Mouse (Mus musculus): ENCODE measurements around the gene Parp1. TPM values are rescaled to one million over a fixed set of nuclear protein-coding genes. Genes with fewer than 3 reads are reported as not detected.

Parp1 gene
- 152 and 186 TPM in 2 replicates for polyA plus RNA-seq (2016; fragmentation: Nextera tagmentation; extraction: Ambion mirVana)

DNA sequence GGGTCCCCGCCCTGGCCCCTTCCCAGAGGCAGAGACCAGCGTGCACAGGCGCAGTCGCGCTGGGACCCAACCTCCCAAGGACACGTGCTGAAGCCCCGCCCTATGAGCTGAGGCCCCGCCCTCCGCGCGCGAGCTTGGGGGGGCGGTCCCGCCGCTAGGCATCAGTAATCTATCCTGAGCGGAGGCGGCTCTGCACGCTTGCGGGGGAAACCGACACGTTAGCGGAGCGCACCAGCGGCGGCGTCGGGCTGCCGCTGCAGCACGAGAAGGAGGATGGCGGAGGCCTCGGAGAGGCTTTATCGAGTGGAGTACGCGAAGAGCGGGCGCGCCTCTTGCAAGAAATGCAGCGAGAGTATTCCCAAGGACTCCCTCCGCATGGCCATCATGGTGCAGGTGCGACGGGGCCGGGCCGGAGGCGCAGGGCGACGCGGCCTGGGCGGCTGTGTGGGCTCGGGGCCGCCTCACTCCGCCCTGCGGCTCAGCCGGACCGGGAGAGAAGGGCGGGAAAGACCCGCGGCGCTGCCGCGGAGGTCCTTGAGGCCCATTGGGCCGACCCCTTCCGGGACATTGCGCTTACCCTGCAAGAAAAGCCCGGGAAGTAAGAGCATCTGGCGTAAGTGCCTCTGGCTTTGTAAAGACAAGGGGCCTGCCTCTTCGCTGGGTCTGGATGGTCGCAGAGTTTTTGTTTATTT, at the start of gene Parp1:
Gene Parp1, plus strand, starts transcription at position 164 of the 692 bp plus-strand sequence.
- under 1% methylated on average over 67 of the region's 67 CpGs for WGBS
- Histone ChIP-seq H3K4me3 (peak within 1 kb of the TSS; percentile 88), H3K27me3 (ENCODE audit: insufficient read depth, poor library complexity, severe bottlenecking) (0 out of 2 replicates have a peak, but pooled peaks cover 6% of the 10 kb centered on the region), H3K36me3 (peaks cover 12% of the 10 kb centered on the region), H3K4me1 (peaks cover 40% of the 10 kb centered on the region), H3K9me3 (no peaks in the 10 kb centered on the region), H3K27ac (peak within 1 kb of the TSS; percentile 94)
- peak; percentile 99 for DNase-seq (ENCODE audit: low spot score)

GRCm38 (mm10) chr1:180519520-180519919, 49.2 kb upstream of the Parp1 start:
- H3K27me3 ChIP-seq (ENCODE audit: insufficient read depth, poor library complexity, severe bottlenecking): peaks cover 66% of the 10 kb centered on the region
- H3K9me3 ChIP-seq: no peaks in the 10 kb centered on the region
- no peak for DNase-seq (ENCODE audit: low spot score)
- H3K27ac ChIP-seq: no peak overlapping the region
- no peak overlapping the region for H3K4me3 ChIP-seq
- no peaks in the 10 kb centered on the region for H3K36me3 ChIP-seq
- H3K4me1 ChIP-seq: peaks cover 20% of the 10 kb centered on the region
- WGBS: 82% methylated on average over 8 of the region's 8 CpGs

DNA sequence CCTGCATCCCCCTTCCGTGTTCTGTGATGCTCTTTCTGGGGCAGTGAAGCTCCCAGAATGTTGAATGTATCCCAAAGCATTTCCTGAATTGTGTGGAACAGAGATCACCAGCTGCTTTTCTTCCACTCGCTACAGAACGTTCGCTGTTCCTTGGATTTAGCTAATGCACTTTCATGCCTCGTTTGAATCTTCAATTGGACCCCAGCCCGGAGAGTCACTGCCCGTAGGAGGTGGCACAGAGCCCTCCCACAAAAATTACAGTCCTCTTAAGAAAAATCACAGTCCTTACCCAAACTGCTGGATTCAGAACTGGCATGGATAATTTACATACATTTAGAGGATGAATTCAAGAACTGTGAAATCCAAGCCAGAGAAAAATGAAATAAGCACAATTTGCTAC, 48.5 kb upstream of the Parp1 start:
- H3K4me3 ChIP-seq: no peak overlapping the region
- no peak for DNase-seq (ENCODE audit: low spot score)
- H3K27me3 ChIP-seq (ENCODE audit: insufficient read depth, poor library complexity, severe bottlenecking): peaks cover 70% of the 10 kb centered on the region
- peaks cover 20% of the 10 kb centered on the region for H3K4me1 ChIP-seq
- WGBS: 74% methylated on average over 7 of the region's 7 CpGs
- H3K36me3 ChIP-seq: no peaks in the 10 kb centered on the region
- no peak overlapping the region for H3K27ac ChIP-seq
- no peaks in the 10 kb centered on the region for H3K9me3 ChIP-seq

DNA sequence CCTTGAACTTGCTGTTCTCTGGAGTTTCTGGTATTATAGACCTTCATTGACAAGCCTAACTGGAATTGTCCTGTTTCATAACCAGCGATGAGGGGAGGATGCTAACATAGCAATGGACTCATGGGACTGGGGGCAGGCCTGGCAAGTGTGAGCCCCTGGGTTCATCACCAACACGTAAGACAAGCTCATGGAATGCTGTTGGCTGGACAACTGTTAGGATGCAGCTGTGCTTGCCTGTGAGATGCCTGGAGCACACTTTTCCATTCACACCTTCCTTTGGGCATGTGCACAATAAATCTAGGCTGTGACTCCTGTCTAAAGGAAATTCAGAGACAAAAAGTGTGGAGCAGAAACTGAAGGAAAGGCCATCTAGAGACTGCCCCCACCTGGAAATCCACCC, 45.4 kb upstream of the Parp1 start:
- peaks cover 77% of the 10 kb centered on the region for H3K27me3 ChIP-seq (ENCODE audit: insufficient read depth, poor library complexity, severe bottlenecking)
- no peaks in the 10 kb centered on the region for H3K9me3 ChIP-seq
- no peaks in the 10 kb centered on the region for H3K36me3 ChIP-seq
- H3K4me1 ChIP-seq: peaks cover 3% of the 10 kb centered on the region; the same call in 1 of the 2 replicates
- H3K27ac ChIP-seq: no peak overlapping the region
- WGBS: 65% methylated on average over 2 of the region's 2 CpGs
- no peak overlapping the region for H3K4me3 ChIP-seq
- DNase-seq (ENCODE audit: low spot score): no peak

GRCm38 (mm10) chr1:180525301-180525700, 43.4 kb upstream of the Parp1 start:
- 59% methylated on average over 1 of the region's 1 CpGs for WGBS
- Histone ChIP-seq H3K27me3 (ENCODE audit: insufficient read depth, poor library complexity, severe bottlenecking) (peaks cover 68% of the 10 kb centered on the region), H3K4me3 (no peak overlapping the region), H3K36me3 (no peaks in the 10 kb centered on the region), H3K9me3 (no peaks in the 10 kb centered on the region), H3K27ac (no peak overlapping the region), H3K4me1 (peaks cover 3% of the 10 kb centered on the region; the same call in 1 of the 2 replicates)
- DNase-seq (ENCODE audit: low spot score): no peak

DNA sequence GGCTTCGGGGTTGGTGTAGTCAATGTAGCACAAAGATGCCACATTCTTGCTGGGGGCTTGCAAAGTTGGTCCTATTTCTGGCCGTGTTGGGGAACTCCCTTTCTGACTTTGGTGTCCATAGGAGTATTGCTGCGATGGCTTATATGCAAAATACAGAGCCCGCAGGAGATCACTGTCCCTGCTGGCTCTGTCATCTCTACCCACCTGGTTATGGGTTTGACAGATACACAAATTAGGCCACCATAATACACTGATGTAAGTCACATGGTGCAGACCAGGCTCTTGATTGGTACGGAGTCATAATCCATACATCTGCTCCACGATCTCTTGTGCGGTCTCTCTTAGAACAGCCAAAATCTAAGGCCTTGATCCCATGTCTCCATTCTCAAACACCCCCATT, 38.9 kb upstream of the Parp1 start:
- peaks cover 12% of the 10 kb centered on the region for H3K9me3 ChIP-seq
- WGBS: 87% methylated on average over 7 of the region's 7 CpGs
- H3K27ac ChIP-seq: no peak overlapping the region
- DNase-seq (ENCODE audit: low spot score): no peak
- H3K4me3 ChIP-seq: no peak overlapping the region
- peaks cover 35% of the 10 kb centered on the region for H3K27me3 ChIP-seq (ENCODE audit: insufficient read depth, poor library complexity, severe bottlenecking)
- no peaks in the 10 kb centered on the region; the same call in 1 of the 2 replicates for H3K36me3 ChIP-seq
- peaks cover 3% of the 10 kb centered on the region; the same call in 1 of the 2 replicates for H3K4me1 ChIP-seq

GRCm38 (mm10) chr1:180530457-180531263, 38.1 kb upstream of the Parp1 start:
- Histone ChIP-seq H3K36me3 (no peaks in the 10 kb centered on the region; the same call in 1 of the 2 replicates), H3K27me3 (ENCODE audit: insufficient read depth, poor library complexity, severe bottlenecking) (peaks cover 27% of the 10 kb centered on the region), H3K4me3 (no peak overlapping the region), H3K9me3 (peaks cover 12% of the 10 kb centered on the region), H3K27ac (no peak overlapping the region), H3K4me1 (peaks cover 3% of the 10 kb centered on the region; the same call in 1 of the 2 replicates)
- no peak for DNase-seq (ENCODE audit: low spot score)
- WGBS: 70% methylated on average over 8 of the region's 8 CpGs

DNA sequence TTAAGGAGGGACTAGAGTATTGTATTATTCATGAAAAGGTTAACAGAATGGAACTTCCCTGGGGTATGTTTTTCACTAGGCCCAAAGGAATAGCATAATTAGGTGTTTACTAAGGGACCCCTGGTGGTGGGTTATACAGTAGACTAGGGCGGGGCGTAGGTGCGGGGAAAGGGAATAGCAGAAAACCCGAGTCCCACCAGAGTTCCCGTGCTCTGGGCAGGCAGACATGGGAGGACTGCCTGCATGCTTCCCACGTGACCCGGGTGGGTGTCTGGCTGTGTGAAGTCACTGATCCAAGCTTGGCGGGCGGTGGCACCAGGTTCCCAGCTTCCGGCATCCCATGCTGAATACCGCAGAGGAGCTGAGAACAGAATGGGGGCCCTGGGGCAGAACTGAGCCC, 36.1 kb upstream of the Parp1 start:
- WGBS: 91% methylated on average over 11 of the region's 11 CpGs

GRCm38 (mm10) chr1:180536719-180537118, 32.0 kb upstream of the Parp1 start:
- H3K27ac ChIP-seq: no peak overlapping the region
- peaks cover 16% of the 10 kb centered on the region for H3K4me1 ChIP-seq
- no peaks in the 10 kb centered on the region; the same call in 1 of the 2 replicates for H3K36me3 ChIP-seq
- peaks cover 12% of the 10 kb centered on the region for H3K9me3 ChIP-seq
- H3K4me3 ChIP-seq: no peak overlapping the region
- no peaks in the 10 kb centered on the region for H3K27me3 ChIP-seq (ENCODE audit: insufficient read depth, poor library complexity, severe bottlenecking)
- no peak for DNase-seq (ENCODE audit: low spot score)
- WGBS: 45% methylated on average over 5 of the region's 5 CpGs

More for the DNA sequence above, 36.1 kb upstream of the Parp1 start:
- Histone ChIP-seq H3K27me3 (ENCODE audit: insufficient read depth, poor library complexity, severe bottlenecking) (peaks cover 16% of the 10 kb centered on the region; the same call in 1 of the 2 replicates), H3K4me3 (no peak overlapping the region), H3K4me1 (peaks cover 12% of the 10 kb centered on the region), H3K9me3 (peaks cover 12% of the 10 kb centered on the region), H3K27ac (no peak overlapping the region), H3K36me3 (no peaks in the 10 kb centered on the region; the same call in 1 of the 2 replicates)
- no peak for DNase-seq (ENCODE audit: low spot score)

DNA sequence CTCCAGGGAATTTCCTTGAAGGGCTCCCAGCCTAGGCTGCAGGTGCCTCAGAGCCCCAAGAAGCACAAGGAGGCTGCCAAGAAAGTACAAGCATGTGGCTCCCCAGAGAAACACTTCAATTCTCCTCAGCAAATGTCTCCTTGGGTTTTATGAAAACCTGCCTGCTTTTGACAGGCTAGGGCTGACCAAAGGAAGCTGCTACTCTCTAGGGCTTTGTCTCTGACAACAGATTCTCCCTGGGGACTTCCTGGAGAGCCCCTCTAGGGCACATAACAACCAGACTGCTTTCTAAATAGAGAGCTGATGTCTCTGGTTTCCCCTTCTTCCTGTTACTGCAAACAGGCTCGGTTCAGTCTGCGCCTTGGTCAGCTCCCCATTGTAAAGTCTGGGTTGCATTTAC, 27.5 kb upstream of the Parp1 start:
- Histone ChIP-seq H3K4me3 (no peak overlapping the region), H3K27me3 (ENCODE audit: insufficient read depth, poor library complexity, severe bottlenecking) (peaks cover 12% of the 10 kb centered on the region), H3K4me1 (peaks cover 20% of the 10 kb centered on the region), H3K36me3 (no peaks in the 10 kb centered on the region), H3K9me3 (no peaks in the 10 kb centered on the region), H3K27ac (no peak overlapping the region)
- WGBS: 33% methylated on average over 2 of the region's 2 CpGs
- no peak for DNase-seq (ENCODE audit: low spot score)

- no peak for DNase-seq (ENCODE audit: low spot score)
- Histone ChIP-seq H3K9me3 (no peaks in the 10 kb centered on the region), H3K36me3 (no peaks in the 10 kb centered on the region), H3K27me3 (ENCODE audit: insufficient read depth, poor library complexity, severe bottlenecking) (peaks cover 20% of the 10 kb centered on the region), H3K4me1 (peaks cover 12% of the 10 kb centered on the region), H3K27ac (peak overlapping the region; percentile 6; the same call in 1 of the 2 replicates), H3K4me3 (no peak overlapping the region)
- WGBS: 58% methylated on average over 15 of the region's 15 CpGs
These were observed 26.6 kb upstream of the Parp1 start for GRCm38 (mm10) chr1:180541883-180542711.

- H3K4me1 ChIP-seq: peaks cover 17% of the 10 kb centered on the region
- H3K4me3 ChIP-seq: no peak overlapping the region
- H3K27ac ChIP-seq: no peak overlapping the region
- H3K36me3 ChIP-seq: no peaks in the 10 kb centered on the region
- WGBS: 72% methylated on average over 3 of the region's 3 CpGs
- H3K27me3 ChIP-seq (ENCODE audit: insufficient read depth, poor library complexity, severe bottlenecking): peaks cover 27% of the 10 kb centered on the region
- DNase-seq (ENCODE audit: low spot score): no peak
- H3K9me3 ChIP-seq: no peaks in the 10 kb centered on the region
These were observed 25.9 kb upstream of the Parp1 start for GRCm38 (mm10) chr1:180542712-180543371.
